Mouse (Mus musculus) heart, embryonic 16.5 days (tissue): ENCODE data around the gene Cnih1. TPM values are rescaled to one million over a fixed set of nuclear protein-coding genes. Genes with fewer than 3 reads are reported as not detected.
"Not testable (repeated sequence)": the region's sequence is repeated elsewhere in the genome, so short reads cannot be mapped to it uniquely, and the experiment has no call there.

Experiments used
- ATAC-seq: fragments of 200-750 bp; cut with Nextera tagmentation; replicated peaks from 2 replicates; pipeline ENCODE4 v1.8.0; 2017; ENCODE audit warnings: moderate number of reproducible peaks; ENCODE audit not compliant: insufficient read depth, low FRiP score; ENCODE audit errors: extremely low read depth
- H3K27ac ChIP-seq: fragments of 300-500 bp; sonication (generic); 2 replicates; pipeline ENCODE4 v1.5.1; 2014; ENCODE audit warnings: mild to moderate bottlenecking, low read length, control low read depth, moderate library complexity
- H3K27me3 ChIP-seq: fragments of 300-500 bp; sonication (generic); 2 replicates; pipeline ENCODE4 v1.6.1; 2014; ENCODE audit warnings: low read length, mixed read lengths; ENCODE audit not compliant: control insufficient read depth, insufficient read depth
- H3K36me3 ChIP-seq: fragments of 300-500 bp; sonication (generic); 2 replicates; pipeline ENCODE4 v1.6.1; 2014; ENCODE audit not compliant: control insufficient read depth, insufficient read depth
- H3K4me1 ChIP-seq: fragments of 300-500 bp; sonication (generic); 2 replicates; pipeline ENCODE4 v1.6.1; 2014; ENCODE audit warnings: low read length, mixed read lengths; ENCODE audit not compliant: control insufficient read depth, insufficient read depth
- H3K4me2 ChIP-seq: fragments of 300-500 bp; sonication (generic); 2 replicates; pipeline ENCODE4 v1.6.1; 2014; ENCODE audit warnings: low read depth, mild to moderate bottlenecking, control low read depth, low read length
- H3K4me3 ChIP-seq: fragments of 300-500 bp; sonication (generic); 2 replicates; pipeline ENCODE4 v1.5.1; 2014; ENCODE audit warnings: mild to moderate bottlenecking, control low read depth, low read length
- H3K9ac ChIP-seq: fragments of 300-500 bp; sonication (generic); 2 replicates; pipeline ENCODE4 v1.6.1; 2014; ENCODE audit warnings: low read length, control low read depth
- H3K9me3 ChIP-seq: fragments of 300-500 bp; sonication (generic); replicated peaks from 2 replicates; pipeline ENCODE4 v1.6.1; 2016; ENCODE audit warnings: low read length; ENCODE audit not compliant: control insufficient read depth
- WGBS: fragments of 180-500 bp; shearing (Covaris S2); extraction: QIAGEN DNeasy Blood & Tissue Kit; methylation state at CpG from one replicate; pipeline ENCODE4 v1.1.7; 2014; 5-methylcytosine and 5-hydroxymethylcytosine counted together
- polyA plus RNA-seq: library from polyadenylated mRNA; unstranded; fragments of >200 nt; fragmentation: Nextera tagmentation; extraction: Ambion mirVana; gene quantifications from 2 replicates; pipeline ENCODE4 v1.2.1, GENCODE M21; 2015

The Cnih1 gene
- polyA plus RNA-seq, 1 experiment from 2014 or later = 159 TPM

DNA sequence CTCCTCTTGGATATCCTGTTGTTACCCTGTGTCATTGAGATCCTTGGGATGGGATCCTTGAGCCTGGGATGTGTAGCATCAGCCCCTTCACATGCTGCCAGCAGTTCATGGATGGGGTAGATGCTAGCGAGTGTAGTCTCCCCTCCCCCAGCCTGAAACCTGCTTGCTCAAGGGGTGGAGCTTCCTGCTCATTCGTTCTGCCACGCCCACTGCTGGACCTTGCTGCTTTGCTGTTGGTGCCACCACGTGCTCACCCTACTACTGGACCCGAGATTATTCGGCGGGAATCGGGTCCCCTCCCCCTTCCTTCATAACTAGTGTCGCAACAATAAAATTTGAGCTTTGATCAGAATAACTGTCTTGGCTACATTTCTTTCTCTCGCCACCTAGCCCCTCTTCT lies 33.8 kb downstream of the Cnih1 start:
- WGBS = 56% methylated on average over 8 of the region's 10 CpGs
- not testable (repeated sequence) for H3K4me3 ChIP-seq, H3K27me3 ChIP-seq, H3K4me2 ChIP-seq, H3K4me1 ChIP-seq, H3K36me3 ChIP-seq, H3K9ac ChIP-seq, ATAC-seq, H3K27ac ChIP-seq, H3K9me3 ChIP-seq

DNA sequence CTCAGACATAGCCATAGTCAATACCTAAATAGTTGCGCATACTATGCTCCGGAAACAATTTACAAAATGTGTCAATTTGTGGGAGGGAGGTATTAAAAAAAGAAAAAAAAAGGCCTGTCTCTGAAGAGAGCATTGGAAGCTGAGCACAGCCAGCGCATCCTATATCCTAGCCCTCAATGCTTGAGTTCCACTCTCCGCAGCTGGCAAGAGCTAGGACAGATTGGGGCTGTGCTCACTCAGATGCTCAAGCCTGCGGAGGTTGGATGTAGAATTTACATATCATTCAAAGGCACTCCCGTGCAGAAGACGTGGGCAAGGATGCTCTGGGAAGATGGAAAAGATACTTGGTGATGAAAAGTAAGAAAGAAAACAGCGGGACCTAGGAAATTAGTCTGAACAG lies 42.8 kb downstream of the Cnih1 start:
- Histone ChIP-seq H3K36me3 (no peaks in the 10 kb centered on the region), H3K4me1 (no peaks in the 10 kb centered on the region), H3K9me3 (no peaks in the 10 kb centered on the region), H3K27me3 (no peaks in the 10 kb centered on the region), H3K4me2 (no peak overlapping the region), H3K9ac (no peak overlapping the region), H3K4me3 (no peak overlapping the region), H3K27ac (no peak overlapping the region)
- 91% methylated on average over 8 of the region's 8 CpGs for WGBS
- ATAC-seq = no peak

DNA sequence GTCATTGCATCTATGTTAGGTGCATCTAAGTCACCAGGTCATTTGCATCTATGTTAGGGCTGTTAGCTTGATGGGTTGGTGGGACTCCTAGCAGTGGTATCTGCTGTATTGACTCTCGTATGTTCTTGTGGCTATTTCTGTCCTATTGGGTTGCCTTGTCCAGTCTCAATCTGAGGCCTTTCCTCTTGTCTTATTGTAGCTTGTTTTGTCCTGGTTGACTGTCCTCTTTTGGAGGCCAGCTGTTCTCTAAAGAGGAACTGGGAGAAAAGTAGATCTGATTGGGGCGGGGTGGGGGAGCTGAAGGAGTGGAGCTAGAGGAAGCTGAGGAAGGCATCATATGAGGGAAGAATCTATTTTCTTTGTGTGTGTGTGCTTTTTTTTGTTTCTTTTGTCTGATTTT lies 45.5 kb downstream of the Cnih1 start:
- Histone ChIP-seq H3K36me3 (no peaks in the 10 kb centered on the region), H3K4me1 (no peaks in the 10 kb centered on the region), H3K9ac (no peak overlapping the region), H3K27ac (no peak overlapping the region), H3K4me3 (no peak overlapping the region), H3K4me2 (no peak overlapping the region), H3K9me3 (no peaks in the 10 kb centered on the region; the same call in 1 of the 2 replicates), H3K27me3 (no peaks in the 10 kb centered on the region)
- 76% methylated on average over 2 of the region's 2 CpGs for WGBS
- no peak for ATAC-seq

DNA sequence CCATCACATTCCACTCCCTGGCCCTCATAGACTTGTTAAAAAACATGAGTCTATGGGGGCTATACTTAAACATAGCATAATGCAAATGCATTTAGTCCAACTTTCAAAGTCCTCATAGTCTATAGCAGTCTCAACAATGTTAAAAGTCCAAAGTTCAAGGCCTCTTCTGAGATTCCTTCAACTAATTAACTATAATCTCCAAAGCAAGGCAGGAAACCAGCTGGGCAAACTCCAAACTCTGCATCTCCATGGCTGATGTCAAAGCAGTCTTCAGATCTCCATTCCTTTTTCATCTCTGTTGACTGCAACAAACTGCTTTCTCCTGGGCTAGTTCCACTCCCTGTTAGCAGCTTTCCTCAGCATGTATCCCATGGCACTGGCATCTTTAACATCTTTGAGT lies 50.9 kb downstream of the Cnih1 start:
- H3K27ac ChIP-seq, H3K4me1 ChIP-seq, H3K4me3 ChIP-seq, H3K36me3 ChIP-seq, H3K9ac ChIP-seq, ATAC-seq, H3K4me2 ChIP-seq, H3K27me3 ChIP-seq, H3K9me3 ChIP-seq: not testable (repeated sequence)

DNA sequence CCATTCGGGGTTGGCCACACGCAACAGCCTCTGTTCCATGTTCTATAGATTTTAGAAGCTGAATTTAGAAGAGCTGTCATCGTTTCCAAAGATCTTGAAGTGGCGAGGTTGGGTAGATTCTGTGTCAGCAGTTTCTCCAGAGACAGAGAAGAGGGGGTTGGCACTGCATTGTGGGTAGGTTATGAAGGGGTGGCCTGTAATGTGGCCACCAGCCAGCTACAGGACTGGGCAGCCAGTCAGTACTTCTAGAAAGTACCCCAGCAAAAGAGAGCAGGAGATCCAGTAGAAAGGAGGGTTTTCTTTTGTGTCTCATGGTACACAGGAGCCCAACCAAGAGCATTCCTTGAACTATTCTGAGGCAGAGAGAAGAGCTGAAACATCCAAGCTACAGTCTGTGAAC lies 51.8 kb downstream of the Cnih1 start:
- H3K9ac ChIP-seq = no peak overlapping the region
- no peak overlapping the region for H3K4me3 ChIP-seq
- H3K4me2 ChIP-seq = no peak overlapping the region
- H3K27me3 ChIP-seq = no peaks in the 10 kb centered on the region
- ATAC-seq = no peak
- WGBS = 80% methylated on average over 4 of the region's 4 CpGs
- H3K27ac ChIP-seq = no peak overlapping the region
- no peaks in the 10 kb centered on the region for H3K36me3 ChIP-seq
- H3K9me3 ChIP-seq = no peaks in the 10 kb centered on the region; the same call in 1 of the 2 replicates
- no peaks in the 10 kb centered on the region for H3K4me1 ChIP-seq

DNA sequence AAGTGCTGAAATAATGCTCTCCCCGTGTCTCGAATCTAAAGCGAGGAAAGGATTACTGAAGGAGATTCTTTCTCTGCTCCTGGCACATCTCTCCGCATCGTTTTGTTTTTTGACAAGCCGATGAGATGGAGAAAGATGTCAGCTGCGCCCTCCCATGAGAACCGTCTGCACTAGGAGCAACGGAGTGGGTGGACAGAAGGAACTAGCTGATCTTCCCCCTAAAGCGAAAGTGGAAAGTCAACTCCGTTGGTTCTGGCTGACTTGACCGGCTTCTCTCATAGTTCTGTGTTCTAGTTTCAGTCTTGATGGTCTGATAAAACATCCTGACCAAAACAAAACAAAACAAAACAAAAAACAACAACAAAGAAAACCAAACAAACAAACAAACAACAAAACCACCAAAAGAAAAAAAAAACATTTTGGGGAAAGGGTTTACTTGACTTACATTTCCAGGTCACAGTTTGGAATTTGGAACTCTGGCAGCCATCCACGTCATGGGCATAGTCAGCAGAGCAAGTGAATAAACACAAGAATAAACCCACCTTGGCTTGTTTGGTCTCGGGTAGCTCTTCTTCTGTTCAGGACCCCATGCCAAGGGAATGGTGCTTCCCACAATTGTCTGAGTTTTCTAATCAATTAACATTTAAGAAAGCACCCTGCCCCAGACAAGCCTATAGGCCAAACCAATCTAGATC lies 53.3 kb downstream of the Cnih1 start:
- Histone ChIP-seq H3K9ac (no peak overlapping the region), H3K27ac (no peak overlapping the region), H3K36me3 (no peaks in the 10 kb centered on the region), H3K4me2 (0 out of 2 replicates have a peak overlapping the region, but pooled peaks have one; percentile 21), H3K4me1 (no peaks in the 10 kb centered on the region), H3K9me3 (no peaks in the 10 kb centered on the region; the same call in 1 of the 2 replicates), H3K27me3 (no peaks in the 10 kb centered on the region), H3K4me3 (no peak overlapping the region)
- 71% methylated on average over 14 of the region's 14 CpGs for WGBS
- ATAC-seq = no peak

DNA sequence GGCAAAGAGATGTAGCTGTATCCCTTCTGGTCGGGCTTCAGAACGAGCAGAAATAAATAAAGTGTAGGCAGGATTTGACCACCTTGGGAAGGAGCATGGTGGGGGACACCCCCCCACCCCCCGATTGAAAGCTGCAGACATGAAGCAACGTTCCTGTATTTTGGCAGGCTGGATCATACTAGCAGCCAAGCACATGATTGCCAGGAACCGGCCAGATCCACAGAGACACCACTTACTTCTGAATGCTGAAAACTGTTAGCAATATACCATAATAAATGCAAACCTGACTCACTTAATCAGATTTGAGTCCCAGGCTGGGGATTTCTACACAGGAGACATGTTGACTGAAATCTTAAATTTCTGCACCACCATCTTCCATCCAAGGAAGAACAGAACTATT lies 53.9 kb downstream of the Cnih1 start:
- ATAC-seq = no peak
- 68% methylated on average over 5 of the region's 5 CpGs for WGBS
- no peak overlapping the region for H3K4me2 ChIP-seq
- H3K36me3 ChIP-seq = no peaks in the 10 kb centered on the region
- no peaks in the 10 kb centered on the region for H3K27me3 ChIP-seq
- no peak overlapping the region for H3K4me3 ChIP-seq
- no peaks in the 10 kb centered on the region for H3K4me1 ChIP-seq
- H3K27ac ChIP-seq = no peak overlapping the region
- no peaks in the 10 kb centered on the region for H3K9me3 ChIP-seq
- H3K9ac ChIP-seq = no peak overlapping the region

DNA sequence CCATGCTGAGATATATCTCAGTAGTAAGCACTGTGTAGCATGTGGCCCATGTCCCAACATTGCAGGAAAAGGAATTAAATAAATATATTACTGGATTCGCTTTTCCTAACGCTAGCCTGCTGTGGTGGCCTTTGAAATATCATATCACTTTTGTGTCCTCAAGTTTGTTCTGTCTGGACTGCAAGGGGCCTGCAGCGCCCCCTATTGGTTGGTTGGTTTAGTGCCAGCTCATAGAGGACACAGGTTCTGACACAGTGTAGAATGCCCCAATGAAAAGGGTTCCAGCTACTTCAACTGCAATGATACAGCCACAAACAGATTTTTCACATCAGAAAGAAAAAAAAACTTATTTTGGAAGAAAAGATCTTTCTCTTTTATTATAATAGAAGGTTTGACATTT lies 62.5 kb downstream of the Cnih1 start:
- WGBS = 53% methylated on average over 3 of the region's 3 CpGs
- no peak for ATAC-seq
- Histone ChIP-seq H3K4me2 (no peak overlapping the region), H3K9ac (no peak overlapping the region), H3K27me3 (no peaks in the 10 kb centered on the region), H3K27ac (no peak overlapping the region), H3K4me1 (no peaks in the 10 kb centered on the region), H3K36me3 (no peaks in the 10 kb centered on the region), H3K4me3 (no peak overlapping the region), H3K9me3 (no peaks in the 10 kb centered on the region)
